In genomic region chr11:75655621-75656545, GRCm38 (mm10) we compare ENCODE assay signal across 8 mouse cellular contexts. TPM values are rescaled to one million over a fixed set of nuclear protein-coding genes. Genes with fewer than 3 reads are reported as not detected.
A peak's percentile ranks its signal among the peaks of the same experiment; 100 is the strongest.
DNase-seq lines count a peak whose midpoint lies in the region; ATAC-seq and TF ChIP-seq lines count a peak whose summit lies in the region.

No protein-coding gene starts in this region.

- peak overlapping the region; percentile 89 for H3K4me2 ChIP-seq in embryonic facial prominence, embryonic 11.5 days (ENCODE audit: low read depth, low read length)
- H3K4me2 ChIP-seq in liver, embryonic 16.5 days (ENCODE audit: low read depth, low read length), result peak overlapping the region; percentile 100
- peak overlapping the region; percentile 97 for H3K4me2 ChIP-seq in neural tube, embryonic 13.5 days

- H3K27me3 ChIP-seq in embryonic facial prominence, embryonic 11.5 days (ENCODE audit: control insufficient read depth, insufficient read depth, low read length), result peaks cover 15% of the 10 kb centered on the region
- no peaks in the 10 kb centered on the region for H3K27me3 ChIP-seq in liver, embryonic 16.5 days (ENCODE audit: control insufficient read depth, insufficient read depth, low read depth, low read length)
- H3K27me3 ChIP-seq in neural tube, embryonic 13.5 days, result peaks cover 47% of the 10 kb centered on the region
- no peaks in the 10 kb centered on the region for H3K27me3 ChIP-seq in testis, adult 2 months (ENCODE audit: control insufficient read depth, insufficient read depth, low read length)

- H3K9me3 ChIP-seq in embryonic facial prominence, embryonic 11.5 days (replicated peaks; ENCODE audit: control insufficient read depth, low read length), result no peaks in the 10 kb centered on the region
- no peaks in the 10 kb centered on the region for H3K9me3 ChIP-seq in liver, embryonic 16.5 days (replicated peaks; ENCODE audit: control insufficient read depth, low read length)
- no peaks in the 10 kb centered on the region for H3K9me3 ChIP-seq in neural tube, embryonic 13.5 days

- no peak for TF ChIP-seq CTCF in testis, adult 2 months (IDR thresholded peaks at IDR 0.05; ENCODE audit: control insufficient read depth, insufficient read depth, insufficient replicate concordance, low read depth, low read length)

- peak; percentile 85 for DNase-seq in 3T3-L1 (ENCODE audit: low read depth, low spot score)
- DNase-seq in adrenal gland, adult 18-20 months (ENCODE audit: low spot score in 2 of 2), result peak; percentile 80 to 82
- DNase-seq in embryonic facial prominence, embryonic 11.5 days (ENCODE audit: low spot score), result peak; percentile 69
- DNase-seq in heart, adult 9 months (ENCODE audit: low spot score in 2 of 2), result peak; percentile 92
- DNase-seq in kidney, adult 8-10 months, result peak; percentile 79 to 82

- H3K36me3 ChIP-seq in embryonic facial prominence, embryonic 11.5 days (replicated peaks; ENCODE audit: control insufficient read depth, insufficient read depth, low read depth, low read length), result no peaks in the 10 kb centered on the region
- H3K36me3 ChIP-seq in liver, embryonic 16.5 days (ENCODE audit: control insufficient read depth, insufficient read depth), result peaks cover 6% of the 10 kb centered on the region
- 0 out of 2 replicates have a peak, but pooled peaks cover 3% of the 10 kb centered on the region for H3K36me3 ChIP-seq in neural tube, embryonic 13.5 days
- no peaks in the 10 kb centered on the region; the same call in 1 of the 2 replicates for H3K36me3 ChIP-seq in testis, adult 2 months (ENCODE audit: control insufficient read depth, insufficient read depth, low read length)

- H3K9ac ChIP-seq in embryonic facial prominence, embryonic 11.5 days (replicated peaks; ENCODE audit: low read length), result peak overlapping the region; percentile 74
- H3K9ac ChIP-seq in liver, embryonic 16.5 days (ENCODE audit: low read depth, low read length), result peak overlapping the region; percentile 80
- H3K9ac ChIP-seq in neural tube, embryonic 13.5 days, result peak overlapping the region; percentile 81

- no peak; the same call in 1 of the 2 replicates for ATAC-seq in embryonic facial prominence, embryonic 11.5 days (replicated peaks; ENCODE audit: insufficient number of reproducible peaks, low FRiP score, low TSS enrichment, low read depth)
- peak; percentile 22 for ATAC-seq in liver, embryonic 16.5 days (ENCODE audit: low read depth)
- ATAC-seq in neural tube, embryonic 13.5 days (ENCODE audit: low read depth), result no peak

- WGBS in embryonic facial prominence, embryonic 11.5 days, result under 1% methylated on average over 78 of the region's 78 CpGs
- WGBS in liver, embryonic 16.5 days (ENCODE audit: insufficient replicate concordance), result 1% methylated on average over 78 of the region's 78 CpGs
- WGBS in neural tube, embryonic 13.5 days, result 2% methylated on average over 78 of the region's 78 CpGs

- TF ChIP-seq POLR2A in testis, adult 2 months (IDR thresholded peaks at IDR 0.05; ENCODE audit: control insufficient read depth, low read depth, low read length), result peak; percentile 31; the same call in 1 of the 2 replicates

- H3K4me3 ChIP-seq in embryonic facial prominence, embryonic 11.5 days (ENCODE audit: low read depth, low read length), result peak overlapping the region; percentile 53
- peak overlapping the region; percentile 76 for H3K4me3 ChIP-seq in liver, embryonic 16.5 days (ENCODE audit: low read depth, low read length)
- peak overlapping the region; percentile 62 for H3K4me3 ChIP-seq in neural tube, embryonic 13.5 days
- H3K4me3 ChIP-seq in testis, adult 2 months (ENCODE audit: control insufficient read depth, low read depth, low read length), result peak overlapping the region; percentile 81

- H3K27ac ChIP-seq in embryonic facial prominence, embryonic 11.5 days (replicated peaks; ENCODE audit: low read depth, low read length), result no peak overlapping the region
- H3K27ac ChIP-seq in liver, embryonic 16.5 days (ENCODE audit: low read length), result peak overlapping the region; percentile 95
- peak overlapping the region; percentile 28 for H3K27ac ChIP-seq in neural tube, embryonic 13.5 days (replicated peaks)
- H3K27ac ChIP-seq in testis, adult 2 months (ENCODE audit: control insufficient read depth, insufficient read depth, low read depth, low read length), result peak overlapping the region; percentile 80

- peaks cover 9% of the 10 kb centered on the region for H3K4me1 ChIP-seq in embryonic facial prominence, embryonic 11.5 days (ENCODE audit: control insufficient read depth, insufficient read depth, low read length)
- peaks cover 51% of the 10 kb centered on the region for H3K4me1 ChIP-seq in liver, embryonic 16.5 days (ENCODE audit: control insufficient read depth, low read depth, low read length)
- H3K4me1 ChIP-seq in neural tube, embryonic 13.5 days (replicated peaks), result peaks cover 53% of the 10 kb centered on the region
- H3K4me1 ChIP-seq in testis, adult 2 months (ENCODE audit: control insufficient read depth, insufficient read depth, low read length), result peaks cover 58% of the 10 kb centered on the region

RNA-seq across cellular contexts. Expression of gene Myo1c, which starts 5.6 kb away (rescaled TPM):
- total RNA-seq in adrenal gland, adult 18-20 months (2021), result 100 to 1,000 TPM; 144 to 160 TPM
- polyA plus RNA-seq in embryonic facial prominence, embryonic 11.5 days (2014; fragmentation: Nextera tagmentation; extraction: Ambion mirVana), result 14.1 and 14.5 TPM in 2 replicates
- 21.0 and 24.1 TPM in 2 replicates for polyA plus RNA-seq in liver, embryonic 16.5 days (2015; fragmentation: Nextera tagmentation; extraction: Ambion mirVana)
- polyA plus RNA-seq in neural tube, embryonic 13.5 days (2015; fragmentation: Nextera tagmentation; extraction: Ambion mirVana), result 10.7 and 12.9 TPM in 2 replicates
- polyA plus RNA-seq in testis, adult 2 months (2012; rRNA removed), result 41.3 and 48.7 TPM in 2 replicates

RNA-seq across cellular contexts. Expression of gene Crk, which starts 23.2 kb away (rescaled TPM):
- 100 to 1,000 TPM; 115 to 132 TPM for total RNA-seq in adrenal gland, adult 18-20 months (2021)
- 118 and 119 TPM in 2 replicates for polyA plus RNA-seq in embryonic facial prominence, embryonic 11.5 days (2014; fragmentation: Nextera tagmentation; extraction: Ambion mirVana)
- polyA plus RNA-seq in liver, embryonic 16.5 days (2015; fragmentation: Nextera tagmentation; extraction: Ambion mirVana), result 30.4 and 32.6 TPM in 2 replicates
- polyA plus RNA-seq in neural tube, embryonic 13.5 days (2015; fragmentation: Nextera tagmentation; extraction: Ambion mirVana), result 120 and 133 TPM in 2 replicates
- 27.0 and 35.8 TPM in 2 replicates for polyA plus RNA-seq in testis, adult 2 months (2012; rRNA removed)

RNA-seq across cellular contexts. Expression of gene Inpp5k, which starts 25.1 kb away (rescaled TPM):
- total RNA-seq in adrenal gland, adult 18-20 months (2021), result 10 to 100 TPM; 24.9 to 36.9 TPM
- 17.3 and 21.9 TPM in 2 replicates for polyA plus RNA-seq in embryonic facial prominence, embryonic 11.5 days (2014; fragmentation: Nextera tagmentation; extraction: Ambion mirVana)
- 15.8 and 17.9 TPM in 2 replicates for polyA plus RNA-seq in liver, embryonic 16.5 days (2015; fragmentation: Nextera tagmentation; extraction: Ambion mirVana)
- 39.9 and 42.8 TPM in 2 replicates for polyA plus RNA-seq in neural tube, embryonic 13.5 days (2015; fragmentation: Nextera tagmentation; extraction: Ambion mirVana)
- 121 and 128 TPM in 2 replicates for polyA plus RNA-seq in testis, adult 2 months (2012; rRNA removed)
